Mouse (Mus musculus) embryonic facial prominence, embryonic 11.5 days (tissue): ENCODE data around the gene Supt7l. TPM values are rescaled to one million over a fixed set of nuclear protein-coding genes. Genes with fewer than 3 reads are reported as not detected.

ENCODE experiments used
- ATAC-seq: fragments of 200-750 bp; cut with Nextera tagmentation; replicated peaks from 2 replicates; pipeline ENCODE4 v1.8.0; 2017; ENCODE audit warnings: low read depth; ENCODE audit not compliant: insufficient number of reproducible peaks, low FRiP score, low TSS enrichment
- DNase-seq: peaks from one replicate; pipeline ENCODE4 v3.0.0-alpha.2; 2015; ENCODE audit warnings: low spot score
- H3K27ac ChIP-seq: fragments of 300-500 bp; sonication (generic); replicated peaks from 2 replicates; pipeline ENCODE4 v1.5.1; 2014; ENCODE audit warnings: mild to moderate bottlenecking, low read depth, low read length, control low read depth
- H3K27me3 ChIP-seq: fragments of 300-500 bp; sonication (generic); 2 replicates; pipeline ENCODE4 v1.6.1; 2014; ENCODE audit warnings: mild to moderate bottlenecking, low read length, moderate library complexity, mixed read lengths; ENCODE audit not compliant: control insufficient read depth, insufficient read depth
- H3K36me3 ChIP-seq: fragments of 300-500 bp; sonication (generic); replicated peaks from 2 replicates; pipeline ENCODE4 v1.6.1; 2014; ENCODE audit warnings: low read depth, mild to moderate bottlenecking, low read length, moderate library complexity, mixed read lengths; ENCODE audit not compliant: control insufficient read depth, insufficient read depth
- H3K4me1 ChIP-seq: fragments of 300-500 bp; sonication (generic); 2 replicates; pipeline ENCODE4 v1.6.1; 2014; ENCODE audit warnings: low read length, mixed read lengths; ENCODE audit not compliant: control insufficient read depth, insufficient read depth
- H3K4me2 ChIP-seq: fragments of 300-500 bp; sonication (generic); 2 replicates; pipeline ENCODE4 v1.6.1; 2014; ENCODE audit warnings: low read depth, mild to moderate bottlenecking, control low read depth, low read length, moderate library complexity
- H3K4me3 ChIP-seq: fragments of 300-500 bp; sonication (generic); 2 replicates; pipeline ENCODE4 v1.5.1; 2014; ENCODE audit warnings: low read depth, low read length, control low read depth
- H3K9ac ChIP-seq: fragments of 300-500 bp; sonication (generic); replicated peaks from 2 replicates; pipeline ENCODE4 v1.6.1; 2014; ENCODE audit warnings: mild to moderate bottlenecking, control low read depth, low read length
- H3K9me3 ChIP-seq: fragments of 300-500 bp; sonication (generic); replicated peaks from 2 replicates; pipeline ENCODE4 v1.6.1; 2016; ENCODE audit warnings: mild to moderate bottlenecking, low read length, inconsistent platforms, mixed read lengths; ENCODE audit not compliant: control insufficient read depth
- WGBS: fragments of 180-500 bp; shearing (Covaris S2); extraction: QIAGEN DNeasy Blood & Tissue Kit; methylation state at CpG from one replicate; pipeline ENCODE4 v1.1.7; 2014; 5-methylcytosine and 5-hydroxymethylcytosine counted together
- polyA plus RNA-seq: library from polyadenylated mRNA; unstranded; fragments of >200 nt; fragmentation: Nextera tagmentation; extraction: Ambion mirVana; gene quantifications from 2 replicates; pipeline ENCODE4 v1.2.1, GENCODE M21; 2014

The Supt7l gene
- polyA plus RNA-seq, 1 experiment from 2014 or later = 17.8 TPM

GRCm38 (mm10) chr5:31526354-31527116 lies 1.1 kb downstream of the Supt7l start, which contains the start of gene Slc4a1ap:
Slc4a1ap (plus strand) TSS chr5:31526995.
- Histone ChIP-seq H3K27ac (peak within 1 kb of the TSS; percentile 68; the same call in 1 of the 2 replicates), H3K9ac (peak within 1 kb of the TSS; percentile 78), H3K36me3 (peaks cover 2% of the 10 kb centered on the region), H3K4me2 (peak within 1 kb of the TSS; percentile 87), H3K4me3 (peak within 1 kb of the TSS; percentile 93), H3K9me3 (no peaks in the 10 kb centered on the region), H3K4me1 (no peaks in the 10 kb centered on the region), H3K27me3 (no peaks in the 10 kb centered on the region)
- DNase-seq (peak; percentile 79), ATAC-seq (peak; percentile 83; the same call in 1 of the 2 replicates)
- WGBS = under 1% methylated on average over 28 of the region's 28 CpGs

- no peak for DNase-seq
- Histone ChIP-seq H3K4me1 (no peaks in the 10 kb centered on the region), H3K9me3 (no peaks in the 10 kb centered on the region), H3K9ac (no peak overlapping the region), H3K4me2 (no peak overlapping the region), H3K27ac (no peak overlapping the region), H3K36me3 (peaks cover 9% of the 10 kb centered on the region), H3K4me3 (no peak overlapping the region), H3K27me3 (no peaks in the 10 kb centered on the region)
- 92% methylated on average over 6 of the region's 6 CpGs for WGBS
- no peak for ATAC-seq
Observed at GRCm38 (mm10) chr5:31520556-31520955, 7.1 kb downstream of the Supt7l start.

- Histone ChIP-seq H3K9ac (no peak overlapping the region), H3K27me3 (no peaks in the 10 kb centered on the region), H3K4me2 (no peak overlapping the region), H3K4me3 (no peak overlapping the region), H3K36me3 (peaks cover 8% of the 10 kb centered on the region), H3K4me1 (no peaks in the 10 kb centered on the region), H3K27ac (no peak overlapping the region), H3K9me3 (no peaks in the 10 kb centered on the region)
- 76% methylated on average over 1 of the region's 1 CpGs for WGBS
- no peak for ATAC-seq
- DNase-seq = no peak
Observed at GRCm38 (mm10) chr5:31512481-31512880, 15.1 kb downstream of the Supt7l start.

- H3K4me2 ChIP-seq = no peak overlapping the region
- 91% methylated on average over 10 of the region's 10 CpGs for WGBS
- peaks cover 19% of the 10 kb centered on the region for H3K36me3 ChIP-seq
- no peaks in the 10 kb centered on the region for H3K4me1 ChIP-seq
- no peaks in the 10 kb centered on the region for H3K27me3 ChIP-seq
- H3K9ac ChIP-seq = no peak overlapping the region
- H3K27ac ChIP-seq = no peak overlapping the region
- no peaks in the 10 kb centered on the region for H3K9me3 ChIP-seq
- no peak overlapping the region for H3K4me3 ChIP-seq
- ATAC-seq (no peak), DNase-seq (no peak)
Observed at GRCm38 (mm10) chr5:31504843-31505242, 22.8 kb downstream of the Supt7l start.

- peak within 1 kb of the TSS; percentile 82 for H3K9ac ChIP-seq
- H3K9me3 ChIP-seq = no peaks in the 10 kb centered on the region; the same call in 1 of the 2 replicates
- H3K27ac ChIP-seq = no peak within 1 kb of the TSS
- no peaks in the 10 kb centered on the region for H3K27me3 ChIP-seq
- no peaks in the 10 kb centered on the region for H3K4me1 ChIP-seq
- peak; percentile 96 for DNase-seq
- WGBS = under 1% methylated on average over 49 of the region's 49 CpGs
- ATAC-seq = peak; percentile 100
- no peaks in the 10 kb centered on the region; the same call in none of the 2 replicates for H3K36me3 ChIP-seq
- peak within 1 kb of the TSS; percentile 67 for H3K4me2 ChIP-seq
- H3K4me3 ChIP-seq = peak within 1 kb of the TSS; percentile 86
Observed at GRCm38 (mm10) chr5:31494513-31495297, 32.9 kb downstream of the Supt7l start, which contains the start of gene Gpn1. Gpn1 (plus strand) TSS chr5:31494741.

- Histone ChIP-seq H3K27me3 (no peaks in the 10 kb centered on the region), H3K9me3 (no peaks in the 10 kb centered on the region; the same call in 1 of the 2 replicates), H3K4me2 (no peak overlapping the region), H3K27ac (no peak overlapping the region), H3K4me1 (no peaks in the 10 kb centered on the region), H3K36me3 (no peaks in the 10 kb centered on the region; the same call in 1 of the 2 replicates), H3K4me3 (no peak overlapping the region), H3K9ac (no peak overlapping the region)
- ATAC-seq = no peak
- 67% methylated on average over 1 of the region's 1 CpGs for WGBS
- DNase-seq = no peak
Observed at GRCm38 (mm10) chr5:31492031-31492430, 35.6 kb downstream of the Supt7l start.

- H3K27me3 ChIP-seq = no peaks in the 10 kb centered on the region
- DNase-seq = no peak
- H3K4me1 ChIP-seq = no peaks in the 10 kb centered on the region
- H3K4me2 ChIP-seq = no peak overlapping the region
- WGBS = 69% methylated on average over 7 of the region's 7 CpGs
- H3K4me3 ChIP-seq = no peak overlapping the region
- no peak overlapping the region for H3K9ac ChIP-seq
- H3K27ac ChIP-seq = no peak overlapping the region
- no peaks in the 10 kb centered on the region for H3K36me3 ChIP-seq
- H3K9me3 ChIP-seq = no peaks in the 10 kb centered on the region
- ATAC-seq = no peak
Observed at GRCm38 (mm10) chr5:31489116-31489769, 38.4 kb downstream of the Supt7l start.
